Mouse (Mus musculus) midbrain, embryonic 12.5 days (tissue): ENCODE measurements around the gene 4933428G20Rik. TPM values are rescaled to one million over a fixed set of nuclear protein-coding genes. Genes with fewer than 3 reads are reported as not detected.

Experiments
- ATAC-seq: fragments of 200-750 bp; cut with Nextera tagmentation; 2 replicates; pipeline ENCODE4 v1.8.0; 2017; ENCODE audit warnings: low read depth, moderate TSS enrichment, moderate library complexity; ENCODE audit not compliant: low FRiP score
- H3K27ac ChIP-seq: fragments of 300-500 bp; sonication (generic); replicated peaks from 2 replicates; pipeline ENCODE4 v1.5.1; 2016; ENCODE audit warnings: mild to moderate bottlenecking
- H3K27me3 ChIP-seq: fragments of 300-500 bp; sonication (generic); 2 replicates; pipeline ENCODE4 v1.6.1; 2016; ENCODE audit warnings: mild to moderate bottlenecking
- H3K36me3 ChIP-seq: fragments of 300-500 bp; sonication (generic); 2 replicates; pipeline ENCODE4 v1.6.1; 2016
- H3K4me1 ChIP-seq: fragments of 300-500 bp; sonication (generic); 2 replicates; pipeline ENCODE4 v1.6.1; 2016
- H3K4me2 ChIP-seq: fragments of 300-500 bp; sonication (generic); replicated peaks from 2 replicates; pipeline ENCODE4 v1.6.1; 2016; ENCODE audit warnings: mild to moderate bottlenecking, moderate library complexity
- H3K4me3 ChIP-seq: fragments of 300-500 bp; sonication (generic); 2 replicates; pipeline ENCODE4 v1.5.1; 2016; ENCODE audit warnings: mild to moderate bottlenecking
- H3K9ac ChIP-seq: fragments of 300-500 bp; sonication (generic); replicated peaks from 2 replicates; pipeline ENCODE4 v1.6.1; 2016; ENCODE audit warnings: mild to moderate bottlenecking, moderate library complexity
- H3K9me3 ChIP-seq: fragments of 300-500 bp; sonication (generic); 2 replicates; pipeline ENCODE4 v1.6.1; 2016; ENCODE audit warnings: mild to moderate bottlenecking
- WGBS: fragments of 180-500 bp; shearing (Covaris S2); methylation state at CpG from one replicate; pipeline ENCODE4 v1.1.7; 2016; 5-methylcytosine and 5-hydroxymethylcytosine counted together
- polyA plus RNA-seq: library from polyadenylated mRNA; unstranded; fragments of >200 nt; fragmentation: Nextera tagmentation; extraction: Ambion mirVana; gene quantifications from 2 replicates; pipeline ENCODE4 v1.2.1, GENCODE M21; 2016

4933428G20Rik gene
- polyA plus RNA-seq, 1 experiment from 2014 or later: 0.84 TPM

DNA sequence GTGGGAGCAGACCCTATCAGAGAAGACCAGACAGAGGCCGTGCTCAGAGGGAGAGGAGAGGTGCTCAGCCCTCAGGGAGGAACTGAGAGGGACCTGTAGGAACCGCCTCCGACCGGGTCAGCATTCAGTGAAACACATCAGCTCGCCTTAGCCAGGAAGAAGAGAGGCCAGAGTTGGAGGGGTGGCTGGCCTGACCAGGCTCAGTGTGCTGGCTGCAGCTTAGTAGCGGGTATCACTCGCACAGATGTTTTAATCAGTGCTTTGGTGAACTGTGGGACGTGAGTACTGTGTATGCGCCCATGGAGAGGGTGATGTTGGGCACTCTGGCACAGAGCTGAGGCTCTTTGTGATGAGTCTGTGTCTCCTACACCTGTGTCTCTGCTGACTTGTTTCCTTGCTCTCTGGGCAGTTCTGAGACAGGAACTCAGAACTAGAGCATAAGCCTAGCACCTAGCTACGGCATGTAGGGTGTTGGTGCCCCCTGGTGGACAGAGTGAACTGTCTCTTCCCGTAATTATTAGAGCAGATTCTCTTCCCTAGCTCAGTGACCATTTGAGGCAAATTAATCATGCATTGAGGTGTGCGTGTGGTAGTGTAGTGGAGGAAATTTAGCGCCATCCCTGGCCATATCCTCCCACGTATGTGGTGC is 31.4 kb downstream of the 4933428G20Rik start:
- 45% methylated on average over 14 of the region's 14 CpGs for WGBS
- no peak overlapping the region for H3K4me2 ChIP-seq
- H3K36me3 ChIP-seq: peaks cover 42% of the 10 kb centered on the region
- no peak overlapping the region for H3K27ac ChIP-seq
- H3K9me3 ChIP-seq: no peaks in the 10 kb centered on the region
- H3K27me3 ChIP-seq: peaks cover 10% of the 10 kb centered on the region
- no peak overlapping the region for H3K9ac ChIP-seq
- ATAC-seq: no peak
- H3K4me1 ChIP-seq: no peaks in the 10 kb centered on the region
- no peak overlapping the region for H3K4me3 ChIP-seq

GRCm38 (mm10) chr11:97466444-97467160 is 33.5 kb downstream of the 4933428G20Rik start:
- Histone ChIP-seq H3K27me3 (peaks cover 31% of the 10 kb centered on the region), H3K4me2 (no peak overlapping the region), H3K36me3 (peaks cover 57% of the 10 kb centered on the region), H3K27ac (no peak overlapping the region), H3K4me1 (no peaks in the 10 kb centered on the region), H3K9me3 (no peaks in the 10 kb centered on the region), H3K4me3 (no peak overlapping the region), H3K9ac (no peak overlapping the region)
- no peak for ATAC-seq
- 80% methylated on average over 10 of the region's 10 CpGs for WGBS

DNA sequence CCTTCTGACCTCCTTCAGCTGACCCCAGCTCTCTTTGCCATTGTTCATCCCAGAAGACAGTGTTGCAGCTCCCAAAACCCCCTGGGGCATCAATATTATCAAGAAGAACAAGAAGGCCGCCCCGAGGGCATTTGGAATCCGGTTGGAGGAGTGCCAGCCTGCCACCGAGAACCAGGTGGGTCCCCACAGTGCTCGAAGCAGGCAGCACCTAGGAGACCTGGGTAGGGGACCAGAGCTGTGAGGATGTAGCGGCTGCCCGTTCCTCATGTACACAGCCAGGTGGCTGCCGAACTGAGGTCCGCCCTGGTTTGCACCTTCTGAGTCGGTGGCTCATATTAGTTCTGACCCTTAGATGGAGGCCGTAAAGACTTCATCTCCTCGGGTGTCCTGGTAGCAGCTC is 34.2 kb downstream of the 4933428G20Rik start:
- H3K36me3 ChIP-seq: peaks cover 64% of the 10 kb centered on the region
- 92% methylated on average over 12 of the region's 12 CpGs for WGBS
- ATAC-seq: no peak

GRCm38 (mm10) chr11:97463991-97464390 is 36.1 kb downstream of the 4933428G20Rik start:
- Histone ChIP-seq H3K27ac (no peak overlapping the region), H3K9me3 (no peaks in the 10 kb centered on the region), H3K36me3 (peaks cover 67% of the 10 kb centered on the region), H3K4me1 (no peaks in the 10 kb centered on the region), H3K4me2 (no peak overlapping the region), H3K9ac (no peak overlapping the region), H3K4me3 (no peak overlapping the region), H3K27me3 (peaks cover 39% of the 10 kb centered on the region)
- WGBS: 88% methylated on average over 4 of the region's 4 CpGs
- no peak for ATAC-seq

More for the DNA sequence above, 34.2 kb downstream of the 4933428G20Rik start:
- no peak overlapping the region for H3K9ac ChIP-seq
- no peaks in the 10 kb centered on the region for H3K4me1 ChIP-seq
- no peaks in the 10 kb centered on the region for H3K9me3 ChIP-seq
- no peak overlapping the region for H3K27ac ChIP-seq
- no peak overlapping the region for H3K4me3 ChIP-seq
- peaks cover 38% of the 10 kb centered on the region for H3K27me3 ChIP-seq
- no peak overlapping the region for H3K4me2 ChIP-seq

GRCm38 (mm10) chr11:97463166-97463565 is 37.0 kb downstream of the 4933428G20Rik start:
- Histone ChIP-seq H3K36me3 (peaks cover 68% of the 10 kb centered on the region), H3K4me2 (no peak overlapping the region), H3K9me3 (no peaks in the 10 kb centered on the region), H3K4me3 (no peak overlapping the region), H3K9ac (no peak overlapping the region), H3K27ac (no peak overlapping the region), H3K4me1 (no peaks in the 10 kb centered on the region), H3K27me3 (peaks cover 39% of the 10 kb centered on the region)
- WGBS: 30% methylated on average over 30 of the region's 33 CpGs
- no peak for ATAC-seq

DNA sequence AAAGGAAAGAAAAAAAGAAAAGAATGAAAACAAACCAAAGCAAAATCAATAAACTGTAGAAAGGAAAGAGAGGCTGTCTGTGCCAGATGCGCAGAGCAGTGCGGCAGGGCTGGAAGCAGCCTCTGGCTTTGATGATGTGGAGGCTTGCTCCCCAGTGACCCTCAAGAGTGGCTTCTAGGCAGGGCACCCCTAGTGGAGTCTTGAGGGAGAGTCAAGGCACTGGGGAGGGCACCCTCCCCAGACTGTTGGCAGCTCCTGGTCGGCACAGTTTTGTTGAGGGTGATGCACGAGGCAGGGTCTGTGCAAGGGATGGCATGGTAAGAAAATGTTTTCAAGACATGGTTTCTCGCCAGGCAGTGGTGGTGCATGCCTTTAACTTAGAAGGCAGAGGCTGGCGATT is 37.6 kb downstream of the 4933428G20Rik start:
- Histone ChIP-seq H3K4me1 (no peaks in the 10 kb centered on the region), H3K27ac (no peak overlapping the region), H3K27me3 (peaks cover 39% of the 10 kb centered on the region), H3K36me3 (peaks cover 68% of the 10 kb centered on the region), H3K4me3 (no peak overlapping the region), H3K9ac (no peak overlapping the region), H3K9me3 (no peaks in the 10 kb centered on the region), H3K4me2 (no peak overlapping the region)
- WGBS: 85% methylated on average over 6 of the region's 6 CpGs
- ATAC-seq: no peak

DNA sequence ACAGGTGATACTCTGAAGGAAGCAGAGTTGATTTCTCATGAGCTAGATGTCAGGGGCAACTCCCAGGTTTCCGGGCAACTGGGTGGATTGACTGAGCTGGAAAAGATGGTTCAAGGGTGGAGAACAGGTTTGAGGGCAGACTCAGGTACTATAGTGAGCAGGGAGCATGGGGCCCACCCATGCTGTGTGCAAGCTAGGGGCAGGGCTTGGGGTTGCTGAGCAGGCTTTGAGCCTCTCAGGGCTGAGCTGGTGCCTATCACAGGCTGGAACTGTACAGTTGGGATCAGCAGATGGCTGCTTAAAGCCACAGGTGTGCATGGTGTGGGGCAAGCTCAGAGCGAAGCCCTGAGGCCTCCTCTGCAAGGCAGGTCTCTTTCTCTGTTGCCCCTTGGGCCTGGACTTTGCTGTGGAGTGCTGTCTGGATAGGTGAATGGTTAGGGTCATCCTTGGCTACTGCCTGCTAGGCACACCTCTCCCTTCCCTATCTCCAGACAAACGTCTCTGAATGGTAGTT is 38.8 kb downstream of the 4933428G20Rik start:
- Histone ChIP-seq H3K9me3 (no peaks in the 10 kb centered on the region), H3K27ac (no peak overlapping the region), H3K27me3 (peaks cover 39% of the 10 kb centered on the region), H3K9ac (no peak overlapping the region), H3K4me2 (no peak overlapping the region), H3K4me3 (no peak overlapping the region), H3K36me3 (peaks cover 67% of the 10 kb centered on the region), H3K4me1 (no peaks in the 10 kb centered on the region)
- ATAC-seq: no peak
- 88% methylated on average over 3 of the region's 3 CpGs for WGBS

- Histone ChIP-seq H3K9me3 (no peaks in the 10 kb centered on the region), H3K27ac (no peak overlapping the region), H3K4me2 (no peak overlapping the region), H3K27me3 (peaks cover 13% of the 10 kb centered on the region; the same call in 1 of the 2 replicates), H3K9ac (no peak overlapping the region), H3K36me3 (peaks cover 57% of the 10 kb centered on the region), H3K4me1 (no peaks in the 10 kb centered on the region), H3K4me3 (no peak overlapping the region)
- WGBS: 85% methylated on average over 4 of the region's 4 CpGs
- ATAC-seq: no peak
Measured at GRCm38 (mm10) chr11:97457120-97457519, 43.0 kb downstream of the 4933428G20Rik start.

GRCm38 (mm10) chr11:97451625-97452024 is 48.5 kb downstream of the 4933428G20Rik start:
- Histone ChIP-seq H3K4me3 (no peak overlapping the region), H3K9me3 (no peaks in the 10 kb centered on the region), H3K27me3 (no peaks in the 10 kb centered on the region), H3K27ac (no peak overlapping the region), H3K4me1 (peaks cover 24% of the 10 kb centered on the region), H3K9ac (no peak overlapping the region), H3K4me2 (peak overlapping the region; percentile 58), H3K36me3 (peaks cover 31% of the 10 kb centered on the region)
- ATAC-seq: no peak
- 92% methylated on average over 15 of the region's 15 CpGs for WGBS

DNA sequence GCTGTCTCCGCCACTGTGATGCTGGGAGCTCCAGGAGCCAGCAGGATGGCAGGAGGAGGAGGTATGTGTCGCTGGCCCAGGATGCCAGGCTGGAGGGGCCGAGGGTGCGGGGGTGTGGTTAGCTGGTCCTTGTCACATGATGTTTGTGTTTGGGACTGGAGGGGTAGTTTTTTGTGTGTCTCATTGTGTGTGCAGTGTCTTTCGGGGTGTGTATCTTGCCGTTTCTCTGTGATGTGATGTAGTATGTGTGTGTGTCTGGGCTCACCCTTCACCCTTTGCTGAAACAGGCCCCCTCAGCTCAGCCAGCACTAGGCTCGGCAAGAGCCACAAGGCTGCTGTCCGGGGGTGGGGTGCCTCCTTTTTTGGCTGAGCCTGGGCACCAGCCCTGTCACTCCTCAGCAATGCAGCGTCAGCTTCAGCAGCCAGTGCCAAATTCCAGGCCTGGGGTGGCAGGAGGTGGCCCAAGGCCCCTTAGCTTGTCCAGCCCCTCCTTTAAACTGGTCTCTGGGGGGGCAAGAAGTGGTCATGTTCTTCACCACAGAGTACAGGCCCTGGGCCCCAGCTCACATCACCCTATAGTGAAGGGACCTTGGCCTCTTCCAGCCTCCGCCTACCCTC is 49.7 kb downstream of the 4933428G20Rik start:
- Histone ChIP-seq H3K4me3 (peak overlapping the region; percentile 51), H3K27ac (peak overlapping the region; percentile 43; the same call in 1 of the 2 replicates), H3K4me1 (peaks cover 24% of the 10 kb centered on the region), H3K27me3 (no peaks in the 10 kb centered on the region), H3K4me2 (peak overlapping the region; percentile 58), H3K9ac (peak overlapping the region; percentile 68), H3K9me3 (no peaks in the 10 kb centered on the region), H3K36me3 (peaks cover 21% of the 10 kb centered on the region)
- 29% methylated on average over 10 of the region's 10 CpGs for WGBS
- ATAC-seq: no peak; the same call in none of the 2 replicates

DNA sequence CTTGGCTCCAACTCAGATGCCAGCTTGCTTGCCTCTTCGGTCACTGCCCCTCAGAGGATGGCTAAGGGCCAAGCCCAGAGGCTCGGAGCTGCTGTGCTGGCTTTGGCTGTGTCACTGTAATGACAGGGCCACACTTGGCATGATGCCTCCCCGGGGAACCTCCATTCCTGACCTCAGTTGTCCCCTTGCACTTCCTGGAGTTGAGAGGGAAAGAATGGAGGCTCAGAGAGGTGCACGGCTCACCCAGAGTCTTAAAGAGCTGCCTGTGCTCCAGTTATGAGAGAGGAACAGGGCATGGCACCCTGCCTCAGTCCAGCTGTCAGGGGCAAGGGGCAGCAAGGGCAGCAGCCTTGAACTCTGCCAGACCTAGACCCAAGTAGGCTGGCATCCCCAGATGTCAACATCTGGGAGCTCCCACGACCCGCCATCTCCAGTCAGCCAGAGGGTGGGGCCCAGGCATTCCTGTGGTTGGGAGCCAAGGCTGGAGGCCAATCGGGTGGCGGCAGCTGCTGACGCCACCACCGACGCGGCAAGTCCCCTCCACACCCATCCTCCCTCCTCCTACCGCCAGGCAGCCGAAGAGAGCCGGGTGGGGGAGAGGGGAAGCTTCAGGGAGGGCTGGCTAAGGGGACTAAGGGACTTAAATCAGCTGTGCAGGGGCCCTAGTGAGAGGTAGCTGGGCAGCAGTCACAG is 50.4 kb downstream of the 4933428G20Rik start:
- no peaks in the 10 kb centered on the region for H3K27me3 ChIP-seq
- peaks cover 21% of the 10 kb centered on the region for H3K36me3 ChIP-seq
- 14% methylated on average over 15 of the region's 15 CpGs for WGBS
- peak; percentile 88 for ATAC-seq
- H3K4me2 ChIP-seq: peak overlapping the region; percentile 58
- H3K9ac ChIP-seq: peak overlapping the region; percentile 68
- peak overlapping the region; percentile 51 for H3K4me3 ChIP-seq
- peak overlapping the region; percentile 43; the same call in 1 of the 2 replicates for H3K27ac ChIP-seq
- no peaks in the 10 kb centered on the region for H3K9me3 ChIP-seq
- H3K4me1 ChIP-seq: peaks cover 24% of the 10 kb centered on the region
